Mouse (Mus musculus) CD4-positive, CD25-positive, alpha-beta regulatory T cell, adult 2 months (primary cell): ENCODE results near the gene Scnn1a.
A peak's percentile ranks its signal among the peaks of the same experiment; 100 is the strongest.
"Not testable (repeated sequence)": the region's sequence is repeated elsewhere in the genome, so short reads cannot be mapped to it uniquely, and the experiment has no call there.

Experiments
- DNase-seq: peaks from one replicate; pipeline ENCODE4 v3.0.0-alpha.2; 2012; ENCODE audit warnings: low read depth, low spot score

Scnn1a gene

GRCm38 (mm10) chr6:125320323-125320722 is at the start of gene Scnn1a:
TSS of gene Scnn1a (plus strand) at chr6:125320659.
- DNase-seq, result no peak

- peak; percentile 91 for DNase-seq
These were observed 48.8 kb upstream of the Scnn1a start for GRCm38 (mm10) chr6:125271455-125272227.

- DNase-seq, result no peak
These were observed 48.2 kb upstream of the Scnn1a start for GRCm38 (mm10) chr6:125272228-125272785.

GRCm38 (mm10) chr6:125274841-125275563 is 45.5 kb upstream of the Scnn1a start:
- peak; percentile 66 for DNase-seq

- no peak for DNase-seq
These were observed 40.7 kb upstream of the Scnn1a start for GRCm38 (mm10) chr6:125279729-125280128.

- not testable (repeated sequence) for DNase-seq
These were observed 37.7 kb upstream of the Scnn1a start for GRCm38 (mm10) chr6:125282721-125283120.

GRCm38 (mm10) chr6:125284250-125284649 is 36.2 kb upstream of the Scnn1a start:
- no peak for DNase-seq

GRCm38 (mm10) chr6:125284751-125285150 is 35.7 kb upstream of the Scnn1a start:
- DNase-seq, result no peak

- DNase-seq, result no peak
These were observed 34.6 kb upstream of the Scnn1a start, which contains the start of gene Tuba3a for GRCm38 (mm10) chr6:125285890-125286289. TSS of gene Tuba3a (minus strand) at chr6:125286042.

- DNase-seq, result no peak
These were observed 33.5 kb upstream of the Scnn1a start for GRCm38 (mm10) chr6:125286944-125287343.

- no peak for DNase-seq
These were observed 31.7 kb upstream of the Scnn1a start for GRCm38 (mm10) chr6:125288730-125289129.

GRCm38 (mm10) chr6:125291329-125291728 is 29.1 kb upstream of the Scnn1a start:
- DNase-seq, result no peak

GRCm38 (mm10) chr6:125292256-125292655 is 28.2 kb upstream of the Scnn1a start:
- no peak for DNase-seq

GRCm38 (mm10) chr6:125294049-125294448 is 26.4 kb upstream of the Scnn1a start:
- no peak for DNase-seq

GRCm38 (mm10) chr6:125297149-125297820 is 23.2 kb upstream of the Scnn1a start:
- no peak for DNase-seq

- DNase-seq, result no peak
These were observed 19.5 kb upstream of the Scnn1a start for GRCm38 (mm10) chr6:125300982-125301381.

- DNase-seq, result no peak
These were observed 18.1 kb upstream of the Scnn1a start for GRCm38 (mm10) chr6:125302231-125302982.

- no peak for DNase-seq
These were observed 17.2 kb upstream of the Scnn1a start for GRCm38 (mm10) chr6:125303242-125303641.

GRCm38 (mm10) chr6:125304408-125304807 is 16.1 kb upstream of the Scnn1a start:
- DNase-seq, result not testable (repeated sequence)

- no peak for DNase-seq
These were observed 15.0 kb upstream of the Scnn1a start for GRCm38 (mm10) chr6:125305465-125305864.

- DNase-seq, result no peak
These were observed 13.4 kb upstream of the Scnn1a start for GRCm38 (mm10) chr6:125307091-125307490.
